Mouse (Mus musculus): ENCODE results near the gene Bfsp2. TPM values are rescaled to one million over a fixed set of nuclear protein-coding genes. Genes with fewer than 3 reads are reported as not detected.

Gene Bfsp2
- polyA plus RNA-seq, 1 experiment = 2.1 TPM

DNA sequence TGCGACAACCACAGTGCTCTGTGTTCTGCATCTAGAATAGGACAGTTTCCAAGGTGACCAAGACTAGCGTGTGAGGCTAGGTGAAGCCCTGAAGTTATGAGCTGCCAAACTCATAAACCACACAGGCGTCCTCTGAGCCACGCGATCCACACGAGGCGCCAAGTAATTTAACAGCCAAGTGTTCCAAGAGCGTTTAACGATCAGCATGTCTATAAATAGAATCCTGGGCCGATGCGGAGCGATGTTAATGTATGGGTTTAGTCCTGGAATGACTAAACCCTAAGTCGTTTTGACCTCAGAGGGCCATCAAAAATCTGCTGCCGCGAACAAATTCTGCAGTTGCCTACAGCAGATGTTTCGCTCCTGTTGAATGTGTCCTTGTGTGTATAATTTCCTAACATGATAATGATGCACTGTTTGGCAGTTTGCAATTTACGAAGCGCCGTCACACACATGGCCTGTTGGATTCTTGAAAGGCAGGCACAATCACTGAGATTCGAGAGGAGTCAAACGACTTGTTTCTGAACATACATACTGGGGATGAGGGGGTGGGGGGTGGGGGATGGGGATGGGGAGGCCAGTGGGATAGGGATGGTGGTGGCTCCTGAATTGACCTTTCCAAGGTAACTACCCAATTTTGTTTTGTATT is 81.6 kb downstream of the Bfsp2 start:
- TF ChIP-seq POLR2A (IDR thresholded peaks at IDR 0.05; ENCODE audit: borderline replicate concordance, extremely low read depth, insufficient read depth, insufficient read length, poor library complexity, severe bottlenecking) (no peak), CTCF (IDR thresholded peaks at IDR 0.05; ENCODE audit: borderline replicate concordance, extremely low read depth, insufficient read depth, insufficient read length) (no peak)
- DNase-seq (ENCODE audit: low read depth) = peak; percentile 81

DNA sequence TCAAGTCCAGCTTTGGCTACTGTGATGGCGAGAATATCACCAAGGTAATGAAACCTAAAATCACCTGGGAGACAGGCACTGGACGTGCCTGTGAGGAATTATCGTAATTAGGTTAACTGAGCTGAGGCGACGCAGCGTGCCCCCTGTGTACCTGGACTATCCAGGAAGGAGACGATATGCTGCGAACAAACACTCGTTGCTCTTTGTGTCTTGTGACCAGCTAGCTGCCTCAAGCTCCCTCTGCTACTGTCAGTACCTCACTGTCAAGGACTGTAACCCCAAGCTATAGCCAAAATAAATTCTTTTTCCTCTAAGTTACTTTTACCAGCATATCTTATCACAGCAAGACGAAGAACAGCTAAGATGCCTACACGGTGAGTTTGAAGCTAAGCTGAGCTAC is 87.0 kb downstream of the Bfsp2 start:
- no peak for TF ChIP-seq POLR2A (IDR thresholded peaks at IDR 0.05; ENCODE audit: borderline replicate concordance, extremely low read depth, insufficient read depth, insufficient read length, poor library complexity, severe bottlenecking)
- no peak for TF ChIP-seq CTCF (IDR thresholded peaks at IDR 0.05; ENCODE audit: borderline replicate concordance, extremely low read depth, insufficient read depth, insufficient read length)
- no peak for DNase-seq (ENCODE audit: low read depth)

DNA sequence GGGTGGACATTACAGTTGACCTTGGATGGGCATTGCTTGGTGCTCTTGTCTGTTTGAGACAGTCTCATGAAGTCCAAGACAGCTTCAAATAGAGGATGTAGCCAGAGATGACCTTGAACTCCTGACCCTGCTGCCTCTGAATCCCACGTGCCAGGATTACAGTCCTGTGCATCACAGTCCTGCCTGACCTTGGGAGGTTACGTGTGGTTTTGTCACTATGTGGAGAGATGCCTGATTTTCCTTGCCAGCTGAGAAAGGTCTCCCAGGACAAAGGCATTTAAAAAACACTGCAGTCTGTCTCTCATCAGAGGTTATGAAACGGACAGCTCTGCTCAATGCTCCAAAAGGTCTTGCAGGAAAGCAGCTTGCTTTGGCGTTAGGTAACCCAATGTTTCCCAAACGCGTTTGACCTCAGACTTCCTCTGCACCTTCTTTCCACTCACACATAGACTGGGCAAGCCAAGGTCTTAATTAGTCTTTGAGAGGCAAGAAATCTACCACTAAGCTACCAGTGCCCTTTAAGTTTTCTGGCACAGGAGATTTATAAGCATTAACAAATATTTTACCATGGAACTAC is 88.3 kb downstream of the Bfsp2 start:
- no peak for DNase-seq (ENCODE audit: low read depth)
- no peak for TF ChIP-seq CTCF (IDR thresholded peaks at IDR 0.05; ENCODE audit: borderline replicate concordance, extremely low read depth, insufficient read depth, insufficient read length)
- TF ChIP-seq POLR2A (IDR thresholded peaks at IDR 0.05; ENCODE audit: borderline replicate concordance, extremely low read depth, insufficient read depth, insufficient read length, poor library complexity, severe bottlenecking) = no peak

DNA sequence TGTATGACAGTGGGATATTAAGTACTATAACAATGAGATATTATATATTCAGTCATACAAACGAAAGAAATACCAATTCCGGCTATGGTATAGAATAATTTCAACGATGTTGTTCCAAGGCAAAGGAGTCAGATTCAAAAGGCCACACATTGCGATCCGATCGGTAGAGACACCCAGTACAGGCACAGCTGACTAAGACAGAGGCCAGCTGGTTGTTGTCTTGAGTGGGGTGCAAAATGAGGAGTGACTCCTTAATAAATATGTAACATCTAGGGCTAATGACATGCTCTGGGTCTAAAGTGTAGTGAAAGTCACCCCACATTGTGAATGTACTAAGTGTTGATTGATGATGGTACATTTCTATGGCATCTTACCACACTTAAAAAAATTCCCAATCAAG is 91.0 kb downstream of the Bfsp2 start:
- TF ChIP-seq POLR2A (IDR thresholded peaks at IDR 0.05; ENCODE audit: borderline replicate concordance, extremely low read depth, insufficient read depth, insufficient read length, poor library complexity, severe bottlenecking) (no peak), CTCF (IDR thresholded peaks at IDR 0.05; ENCODE audit: borderline replicate concordance, extremely low read depth, insufficient read depth, insufficient read length) (no peak)
- DNase-seq (ENCODE audit: low read depth) = no peak

DNA sequence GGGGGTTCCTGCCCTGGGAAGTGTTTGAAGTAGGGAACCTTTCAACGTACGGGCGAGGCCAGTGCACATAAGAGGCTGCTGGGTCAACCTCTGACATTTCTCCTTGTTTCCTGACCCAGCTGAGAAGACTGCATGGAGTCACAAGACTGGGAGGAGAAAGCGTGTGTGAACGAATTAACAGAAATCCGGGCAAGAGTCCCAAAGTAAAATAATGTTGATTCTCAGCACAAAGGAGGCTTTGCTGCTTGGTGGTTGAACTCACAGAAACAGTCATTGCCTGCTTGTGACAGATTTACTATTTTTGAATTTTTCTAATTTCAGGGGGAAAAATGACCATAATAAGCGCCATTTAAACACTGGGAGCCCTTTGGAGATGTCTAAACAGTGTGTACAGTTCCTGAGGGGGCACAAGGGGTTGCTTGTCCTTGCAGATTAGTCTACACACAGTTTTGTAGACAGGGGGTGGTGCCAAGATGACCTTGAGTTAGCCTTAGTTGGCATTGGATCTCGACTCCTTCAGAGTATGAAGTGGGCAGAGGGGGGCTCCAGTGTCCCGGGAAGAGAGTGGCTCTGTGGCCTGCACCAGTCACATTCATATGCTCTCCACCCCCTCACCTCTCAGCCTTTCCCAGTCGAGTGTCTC is 93.1 kb downstream of the Bfsp2 start:
- no peak for TF ChIP-seq POLR2A (IDR thresholded peaks at IDR 0.05; ENCODE audit: borderline replicate concordance, extremely low read depth, insufficient read depth, insufficient read length, poor library complexity, severe bottlenecking)
- TF ChIP-seq CTCF (IDR thresholded peaks at IDR 0.05; ENCODE audit: borderline replicate concordance, extremely low read depth, insufficient read depth, insufficient read length) = no peak
- DNase-seq (ENCODE audit: low read depth) = peak; percentile 30

DNA sequence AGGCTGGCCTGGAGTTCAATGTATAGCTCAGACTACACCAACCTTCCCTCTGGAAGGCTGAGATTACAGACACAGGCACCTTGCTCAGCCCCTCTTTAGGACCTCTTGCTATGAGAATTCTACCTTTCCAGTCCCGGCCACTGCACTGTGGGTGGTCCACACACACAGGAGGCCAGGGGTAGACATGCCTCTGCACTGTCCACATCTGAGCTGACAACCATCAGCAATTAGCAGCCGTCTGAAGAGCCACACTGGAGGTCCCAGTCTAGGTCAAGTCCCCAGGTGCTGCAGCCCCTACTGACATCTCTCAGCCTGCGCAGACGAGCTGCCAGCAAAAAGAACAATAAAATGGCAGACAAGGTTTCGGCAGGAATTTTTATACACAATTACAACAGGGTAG is 93.6 kb downstream of the Bfsp2 start:
- no peak for DNase-seq (ENCODE audit: low read depth)
- TF ChIP-seq CTCF (IDR thresholded peaks at IDR 0.05; ENCODE audit: borderline replicate concordance, extremely low read depth, insufficient read depth, insufficient read length) (no peak), POLR2A (IDR thresholded peaks at IDR 0.05; ENCODE audit: borderline replicate concordance, extremely low read depth, insufficient read depth, insufficient read length, poor library complexity, severe bottlenecking) (no peak)

DNA sequence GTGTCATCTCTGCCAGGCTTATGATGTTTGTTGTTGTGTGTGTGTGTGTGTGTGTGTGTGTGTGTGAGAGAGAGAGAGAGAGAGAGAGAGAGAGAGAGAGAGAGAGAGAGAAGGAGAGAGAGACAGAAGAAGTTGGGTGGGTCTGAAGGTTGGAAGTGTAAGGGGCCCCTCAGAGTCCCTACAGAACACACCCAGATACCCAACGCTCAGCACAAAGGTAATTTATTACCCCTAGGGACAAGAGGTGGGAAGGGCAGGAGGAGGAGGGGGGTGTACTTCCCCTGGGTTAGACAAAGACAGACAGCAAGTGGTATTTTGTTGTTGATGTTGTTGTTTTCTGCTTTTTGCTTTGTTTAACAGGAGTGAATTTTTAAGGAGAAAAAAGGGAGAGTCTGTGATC is 94.6 kb downstream of the Bfsp2 start:
- no peak for DNase-seq (ENCODE audit: low read depth)
- no peak for TF ChIP-seq POLR2A (IDR thresholded peaks at IDR 0.05; ENCODE audit: borderline replicate concordance, extremely low read depth, insufficient read depth, insufficient read length, poor library complexity, severe bottlenecking)
- no peak for TF ChIP-seq CTCF (IDR thresholded peaks at IDR 0.05; ENCODE audit: borderline replicate concordance, extremely low read depth, insufficient read depth, insufficient read length)

DNA sequence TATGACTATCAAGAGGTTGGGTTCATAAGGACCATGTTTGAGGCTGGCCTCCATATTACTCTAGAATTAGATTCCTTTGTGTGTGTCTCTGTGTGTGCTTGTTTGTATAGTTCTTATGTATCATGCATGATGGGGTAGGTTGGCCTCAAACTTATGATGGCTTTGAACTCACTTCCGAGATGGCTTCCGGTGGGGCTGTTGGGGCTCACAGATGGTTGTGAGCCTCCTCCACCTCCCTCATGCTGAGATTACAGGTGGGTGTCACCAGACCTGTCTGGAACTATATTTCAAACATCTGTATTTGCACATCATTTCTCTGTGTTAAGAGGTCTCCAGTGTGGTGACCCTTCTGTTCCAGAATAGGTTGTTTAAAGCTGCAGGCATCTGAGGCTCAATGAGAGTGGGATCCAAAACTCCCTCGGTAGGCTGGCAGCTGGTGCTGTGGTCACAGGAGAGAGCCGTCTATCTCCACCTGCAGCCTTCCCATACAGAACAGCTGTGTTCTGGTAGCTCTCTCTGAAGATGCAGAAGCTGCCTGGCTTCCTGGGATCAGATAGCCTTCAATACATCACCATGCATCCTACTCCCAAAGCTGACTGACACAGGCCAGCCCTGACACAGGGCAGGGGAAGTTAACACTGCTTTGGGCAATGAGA is 96.0 kb downstream of the Bfsp2 start:
- no peak for DNase-seq (ENCODE audit: low read depth)
- TF ChIP-seq POLR2A (IDR thresholded peaks at IDR 0.05; ENCODE audit: borderline replicate concordance, extremely low read depth, insufficient read depth, insufficient read length, poor library complexity, severe bottlenecking) (no peak), CTCF (IDR thresholded peaks at IDR 0.05; ENCODE audit: borderline replicate concordance, extremely low read depth, insufficient read depth, insufficient read length) (no peak)

DNA sequence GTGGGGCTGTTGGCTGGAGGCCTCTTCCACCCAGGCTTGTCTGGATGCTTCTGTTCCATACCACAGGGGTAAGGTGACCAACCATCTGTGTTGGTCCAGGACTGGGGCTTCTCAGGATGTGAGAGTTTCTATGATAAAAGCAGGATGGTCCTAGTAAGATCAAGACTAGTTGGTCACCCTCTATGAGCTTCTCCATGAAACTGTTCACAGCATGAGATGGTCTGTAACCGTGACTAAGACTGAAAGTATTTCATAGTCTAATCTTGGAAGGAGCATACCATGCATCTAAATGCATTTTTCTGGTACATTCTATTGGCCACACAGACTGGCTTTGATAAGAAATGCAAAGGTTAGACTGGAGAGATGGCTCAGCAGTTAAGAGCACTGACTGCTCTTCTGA is 96.6 kb downstream of the Bfsp2 start:
- TF ChIP-seq CTCF (IDR thresholded peaks at IDR 0.05; ENCODE audit: borderline replicate concordance, extremely low read depth, insufficient read depth, insufficient read length) (no peak), POLR2A (IDR thresholded peaks at IDR 0.05; ENCODE audit: borderline replicate concordance, extremely low read depth, insufficient read depth, insufficient read length, poor library complexity, severe bottlenecking) (no peak)
- DNase-seq (ENCODE audit: low read depth) = no peak

DNA sequence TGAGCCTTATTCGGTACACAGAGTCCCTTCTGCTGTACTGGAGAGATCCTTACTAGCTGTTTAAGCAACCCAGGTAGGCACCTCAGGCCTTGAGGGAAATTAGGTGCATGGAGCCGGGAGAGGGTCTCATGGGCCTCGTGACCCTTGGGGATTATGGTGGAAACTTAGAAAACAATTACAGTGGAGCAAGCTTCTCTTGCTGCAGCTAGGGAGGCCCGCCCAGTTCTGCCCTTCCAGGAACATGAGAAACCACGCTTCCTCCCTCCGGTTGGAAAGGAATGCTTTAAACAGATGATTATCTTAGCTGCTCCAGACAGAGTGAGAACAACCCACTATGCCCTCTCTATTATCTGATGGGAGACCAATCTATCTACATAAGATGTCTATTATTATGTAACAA is 97.2 kb downstream of the Bfsp2 start:
- no peak for TF ChIP-seq POLR2A (IDR thresholded peaks at IDR 0.05; ENCODE audit: borderline replicate concordance, extremely low read depth, insufficient read depth, insufficient read length, poor library complexity, severe bottlenecking)
- no peak for TF ChIP-seq CTCF (IDR thresholded peaks at IDR 0.05; ENCODE audit: borderline replicate concordance, extremely low read depth, insufficient read depth, insufficient read length)
- DNase-seq (ENCODE audit: low read depth) = no peak

DNA sequence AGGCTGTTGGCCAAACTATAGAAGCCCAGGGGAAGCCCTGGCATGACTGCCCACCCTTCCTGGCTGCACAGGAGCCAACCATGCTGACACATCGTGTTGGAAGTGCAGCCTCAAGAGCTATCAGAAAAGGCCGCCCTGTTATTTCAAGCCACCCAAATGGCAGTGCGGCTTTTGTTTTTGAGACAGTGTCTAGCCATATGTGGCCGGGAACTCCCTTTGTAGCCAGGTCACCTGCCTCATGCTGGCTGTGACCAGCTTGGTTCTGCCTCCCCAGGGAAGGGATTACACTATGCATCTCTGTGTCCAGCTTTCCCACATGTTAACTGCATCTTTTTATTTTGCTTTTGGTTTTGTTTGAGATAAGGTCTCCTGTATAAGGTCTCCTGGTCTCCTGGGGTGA is 99.7 kb downstream of the Bfsp2 start:
- TF ChIP-seq CTCF (IDR thresholded peaks at IDR 0.05; ENCODE audit: borderline replicate concordance, extremely low read depth, insufficient read depth, insufficient read length) (no peak), POLR2A (IDR thresholded peaks at IDR 0.05; ENCODE audit: borderline replicate concordance, extremely low read depth, insufficient read depth, insufficient read length, poor library complexity, severe bottlenecking) (no peak)
- no peak for DNase-seq (ENCODE audit: low read depth)
